Mouse (Mus musculus) forebrain, embryonic 10.5 days (tissue): ENCODE results near the gene Wipf2. TPM values are rescaled to one million over a fixed set of nuclear protein-coding genes. Genes with fewer than 3 reads are reported as not detected.

ENCODE experiments used
- DNase-seq: peaks from one replicate; pipeline ENCODE4 v3.0.0-alpha.2; 2017; ENCODE audit warnings: low spot score; ENCODE audit errors: extremely low spot score
- H3K27ac ChIP-seq: fragments of 300-500 bp; sonication (generic); 2 replicates; pipeline ENCODE4 v1.5.1; 2016; ENCODE audit warnings: mild to moderate bottlenecking
- H3K27me3 ChIP-seq: fragments of 300-500 bp; sonication (generic); 2 replicates; pipeline ENCODE4 v1.6.1; 2016; ENCODE audit warnings: mild to moderate bottlenecking; ENCODE audit not compliant: poor library complexity, severe bottlenecking
- H3K36me3 ChIP-seq: fragments of 300-500 bp; sonication (generic); replicated peaks from 2 replicates; pipeline ENCODE4 v1.6.1; 2016; ENCODE audit warnings: mild to moderate bottlenecking, moderate library complexity
- H3K4me1 ChIP-seq: fragments of 300-500 bp; sonication (generic); 2 replicates; pipeline ENCODE4 v1.6.1; 2016
- H3K4me3 ChIP-seq: fragments of 300-500 bp; sonication (generic); 2 replicates; pipeline ENCODE4 v1.5.1; 2016; ENCODE audit warnings: mild to moderate bottlenecking, moderate library complexity
- H3K9me3 ChIP-seq: fragments of 300-500 bp; sonication (generic); 2 replicates; pipeline ENCODE4 v1.6.1; 2016; ENCODE audit warnings: mild to moderate bottlenecking, moderate library complexity
- WGBS: fragments of 180-500 bp; shearing (Covaris S2); methylation state at CpG from one replicate; pipeline ENCODE4 v1.1.7; 2016; 5-methylcytosine and 5-hydroxymethylcytosine counted together
- polyA plus RNA-seq: library from polyadenylated mRNA; unstranded; fragments of >200 nt; fragmentation: Nextera tagmentation; extraction: Ambion mirVana; gene quantifications from 2 replicates; pipeline ENCODE4 v1.2.1, GENCODE M21; 2016

Gene Wipf2
- polyA plus RNA-seq, 1 experiment from 2014 or later, result 4.5 TPM

GRCm38 (mm10) chr11:98938701-98939083 is 75.3 kb downstream of the Wipf2 start:
- DNase-seq, result no peak

GRCm38 (mm10) chr11:98939084-98939952 is 75.9 kb downstream of the Wipf2 start:
- Histone ChIP-seq H3K27me3 (peaks cover 50% of the 10 kb centered on the region), H3K27ac (peak overlapping the region; percentile 51; the same call in 1 of the 2 replicates), H3K36me3 (peaks cover 5% of the 10 kb centered on the region), H3K4me3 (peak overlapping the region; percentile 82), H3K4me1 (peaks cover 94% of the 10 kb centered on the region), H3K9me3 (no peaks in the 10 kb centered on the region)
- no peak for DNase-seq
- WGBS, result 58% methylated on average over 15 of the region's 15 CpGs

More at GRCm38 (mm10) chr11:98938701-98939083, 75.3 kb downstream of the Wipf2 start:
- no peaks in the 10 kb centered on the region for H3K9me3 ChIP-seq
- peaks cover 5% of the 10 kb centered on the region for H3K36me3 ChIP-seq
- H3K4me3 ChIP-seq, result peak overlapping the region; percentile 82
- peaks cover 88% of the 10 kb centered on the region for H3K4me1 ChIP-seq
- 47% methylated on average over 7 of the region's 7 CpGs for WGBS
- peaks cover 54% of the 10 kb centered on the region for H3K27me3 ChIP-seq
- peak overlapping the region; percentile 90 for H3K27ac ChIP-seq

- H3K4me3 ChIP-seq, result peak overlapping the region; percentile 82
These were observed 76.7 kb downstream of the Wipf2 start for GRCm38 (mm10) chr11:98939953-98940641.

GRCm38 (mm10) chr11:98940776-98941175 is 77.3 kb downstream of the Wipf2 start:
- H3K4me3 ChIP-seq, result peak overlapping the region; percentile 82
- 35% methylated on average over 3 of the region's 3 CpGs for WGBS
- no peaks in the 10 kb centered on the region for H3K9me3 ChIP-seq
- H3K27me3 ChIP-seq, result peaks cover 35% of the 10 kb centered on the region
- H3K27ac ChIP-seq, result peak overlapping the region; percentile 90
- H3K4me1 ChIP-seq, result peaks cover 100% of the 10 kb centered on the region
- no peaks in the 10 kb centered on the region for H3K36me3 ChIP-seq
- DNase-seq, result no peak

More at GRCm38 (mm10) chr11:98939953-98940641, 76.7 kb downstream of the Wipf2 start:
- H3K27me3 ChIP-seq, result peaks cover 42% of the 10 kb centered on the region
- H3K9me3 ChIP-seq, result no peaks in the 10 kb centered on the region
- peaks cover 100% of the 10 kb centered on the region for H3K4me1 ChIP-seq
- no peak for DNase-seq
- H3K27ac ChIP-seq, result peak overlapping the region; percentile 90
- H3K36me3 ChIP-seq, result peaks cover 3% of the 10 kb centered on the region
- WGBS, result 53% methylated on average over 11 of the region's 11 CpGs

GRCm38 (mm10) chr11:98941341-98941825 is 77.9 kb downstream of the Wipf2 start:
- H3K27me3 ChIP-seq, result peaks cover 29% of the 10 kb centered on the region
- no peak for DNase-seq
- H3K4me3 ChIP-seq, result peak overlapping the region; percentile 82
- 9% methylated on average over 12 of the region's 12 CpGs for WGBS
- H3K9me3 ChIP-seq, result no peaks in the 10 kb centered on the region
- H3K36me3 ChIP-seq, result no peaks in the 10 kb centered on the region
- peak overlapping the region; percentile 90 for H3K27ac ChIP-seq
- H3K4me1 ChIP-seq, result peaks cover 98% of the 10 kb centered on the region

- DNase-seq, result peak; percentile 88
- peaks cover 23% of the 10 kb centered on the region for H3K27me3 ChIP-seq
- WGBS, result 7% methylated on average over 15 of the region's 15 CpGs
- peaks cover 93% of the 10 kb centered on the region for H3K4me1 ChIP-seq
- H3K4me3 ChIP-seq, result peak overlapping the region; percentile 82
- no peaks in the 10 kb centered on the region for H3K36me3 ChIP-seq
- no peaks in the 10 kb centered on the region for H3K9me3 ChIP-seq
- H3K27ac ChIP-seq, result peak overlapping the region; percentile 90
These were observed 78.5 kb downstream of the Wipf2 start for GRCm38 (mm10) chr11:98941826-98942550.

- no peak for DNase-seq
- Histone ChIP-seq H3K27ac (peak overlapping the region; percentile 90), H3K36me3 (0 out of 2 replicates have a peak, but pooled peaks cover 3% of the 10 kb centered on the region), H3K9me3 (no peaks in the 10 kb centered on the region), H3K4me3 (peak overlapping the region; percentile 82), H3K4me1 (peaks cover 91% of the 10 kb centered on the region), H3K27me3 (peaks cover 22% of the 10 kb centered on the region)
- 70% methylated on average over 3 of the region's 3 CpGs for WGBS
These were observed 79.1 kb downstream of the Wipf2 start for GRCm38 (mm10) chr11:98942555-98942922.

- H3K27ac ChIP-seq, result peak overlapping the region; percentile 90
- peaks cover 22% of the 10 kb centered on the region for H3K27me3 ChIP-seq
- no peak for DNase-seq
- peak overlapping the region; percentile 82 for H3K4me3 ChIP-seq
- 80% methylated on average over 8 of the region's 8 CpGs for WGBS
- no peaks in the 10 kb centered on the region for H3K9me3 ChIP-seq
- 0 out of 2 replicates have a peak, but pooled peaks cover 3% of the 10 kb centered on the region for H3K36me3 ChIP-seq
- peaks cover 86% of the 10 kb centered on the region for H3K4me1 ChIP-seq
These were observed 79.6 kb downstream of the Wipf2 start for GRCm38 (mm10) chr11:98942923-98943641.

- Histone ChIP-seq H3K9me3 (no peaks in the 10 kb centered on the region), H3K4me3 (peak overlapping the region; percentile 5; the same call in 1 of the 2 replicates), H3K36me3 (0 out of 2 replicates have a peak, but pooled peaks cover 3% of the 10 kb centered on the region), H3K4me1 (peaks cover 81% of the 10 kb centered on the region), H3K27ac (peak overlapping the region; percentile 90), H3K27me3 (peaks cover 14% of the 10 kb centered on the region)
- WGBS, result 35% methylated on average over 14 of the region's 14 CpGs
- no peak for DNase-seq
These were observed 80.5 kb downstream of the Wipf2 start for GRCm38 (mm10) chr11:98943741-98944461.

- Histone ChIP-seq H3K4me1 (peaks cover 80% of the 10 kb centered on the region), H3K4me3 (peak overlapping the region; percentile 5; the same call in 1 of the 2 replicates), H3K9me3 (no peaks in the 10 kb centered on the region), H3K27me3 (peaks cover 3% of the 10 kb centered on the region), H3K36me3 (peaks cover 5% of the 10 kb centered on the region), H3K27ac (peak overlapping the region; percentile 90)
- no peak for DNase-seq
- WGBS, result 28% methylated on average over 11 of the region's 11 CpGs
These were observed 81.6 kb downstream of the Wipf2 start for GRCm38 (mm10) chr11:98944897-98945604.

GRCm38 (mm10) chr11:98945605-98945977 is 82.2 kb downstream of the Wipf2 start:
- DNase-seq, result no peak
- H3K27ac ChIP-seq, result peak overlapping the region; percentile 90

More at GRCm38 (mm10) chr11:98945605-98945977, 82.2 kb downstream of the Wipf2 start:
- H3K36me3 ChIP-seq, result peaks cover 11% of the 10 kb centered on the region
- no peaks in the 10 kb centered on the region for H3K9me3 ChIP-seq
- peaks cover 80% of the 10 kb centered on the region for H3K4me1 ChIP-seq
- 65% methylated on average over 3 of the region's 3 CpGs for WGBS
- no peak overlapping the region for H3K4me3 ChIP-seq
- no peaks in the 10 kb centered on the region for H3K27me3 ChIP-seq
